Comparison of ENCODE assay signal across 28 mouse cellular contexts in genomic region chr15:80674700-80675099, GRCm38 (mm10). TPM values are rescaled to one million over a fixed set of nuclear protein-coding genes. Genes with fewer than 3 reads are reported as not detected.
DNase-seq lines count a peak whose midpoint lies in the region; ATAC-seq and TF ChIP-seq lines count a peak whose summit lies in the region.
"Had no signal": no experiment of that assay in that cellular context is flagged by ENCODE, and none has a peak within 500 bp of the region (broad histone marks: within the 10 kb centered on the region; RNA-seq: fewer than 3 reads in every experiment).

No protein-coding gene starts in this region.

- no peak overlapping the region for H3K9ac ChIP-seq in liver, adult 2 months (ENCODE audit: low read depth, low read length)
- no peak overlapping the region for H3K9ac ChIP-seq in liver, embryonic 12.5 days
- H3K9ac ChIP-seq in intestine, embryonic 14.5 days (ENCODE audit: low read length) = no peak overlapping the region
- H3K9ac ChIP-seq in intestine, postnatal 0 days (ENCODE audit: low read depth, low read length) = 0 out of 2 replicates have a peak overlapping the region, but pooled peaks have one; percentile 22
- H3K9ac ChIP-seq in stomach, embryonic 16.5 days (ENCODE audit: low read length) = no peak overlapping the region
- H3K9ac ChIP-seq: embryonic facial prominence, embryonic 12.5 days; heart, embryonic 15.5 days; hindbrain, embryonic 13.5 days; limb, embryonic 12.5 days; midbrain, embryonic 13.5 days; neural tube, embryonic 13.5 days had no signal

- DNase-seq in liver, adult 2 months (ENCODE audit: extremely low read depth, low read depth, low spot score) = peak; percentile 55
- DNase-seq in intestine, embryonic 14.5 days (ENCODE audit: low spot score) = peak; percentile 56
- DNase-seq in adrenal gland, adult 18-20 months (ENCODE audit: low spot score in 2 of 2) = no peak
- no peak for DNase-seq in right cerebral cortex, adult 18-20 months
- DNase-seq: adrenal gland, postnatal 10 days; cerebellum, adult 8-10 months; cerebellum, postnatal 36 days; gastrocnemius, postnatal 25 days; heart, adult 11 months; kidney, adult 8-10 months; lung, adult 18-20 months; thymus, adult 2 months; thymus, postnatal 36 days had no signal

- H3K9me3 ChIP-seq in liver, embryonic 12.5 days (replicated peaks) = no peaks in the 10 kb centered on the region
- H3K9me3 ChIP-seq in intestine, embryonic 14.5 days (ENCODE audit: control insufficient read depth, low read length) = no peaks in the 10 kb centered on the region
- H3K9me3 ChIP-seq in intestine, postnatal 0 days (ENCODE audit: control insufficient read depth) = no peaks in the 10 kb centered on the region
- no peaks in the 10 kb centered on the region for H3K9me3 ChIP-seq in stomach, embryonic 16.5 days (replicated peaks; ENCODE audit: control insufficient read depth, low read length)
- H3K9me3 ChIP-seq: embryonic facial prominence, embryonic 12.5 days; heart, embryonic 10.5 days; heart, embryonic 15.5 days; hindbrain, embryonic 13.5 days; limb, embryonic 12.5 days; midbrain, embryonic 13.5 days; neural tube, embryonic 13.5 days had no signal

- no peaks in the 10 kb centered on the region for H3K79me2 ChIP-seq in liver, adult 2 months (ENCODE audit: control insufficient read depth, insufficient read depth, low read length)

- H3K4me1 ChIP-seq in liver, adult 2 months (ENCODE audit: control insufficient read depth, insufficient read depth, low read length) = peaks cover 14% of the 10 kb centered on the region
- H3K4me1 ChIP-seq in liver, embryonic 12.5 days = peaks cover 10% of the 10 kb centered on the region
- H3K4me1 ChIP-seq in intestine, embryonic 14.5 days (replicated peaks; ENCODE audit: control insufficient read depth, insufficient read depth, low read length) = peaks cover 10% of the 10 kb centered on the region
- H3K4me1 ChIP-seq in intestine, postnatal 0 days (replicated peaks; ENCODE audit: control insufficient read depth, insufficient read depth, low read length) = peaks cover 12% of the 10 kb centered on the region
- peaks cover 23% of the 10 kb centered on the region for H3K4me1 ChIP-seq in stomach, embryonic 16.5 days (ENCODE audit: control insufficient read depth, insufficient read depth, low read length)

- no peaks in the 10 kb centered on the region for H3K36me3 ChIP-seq in liver, adult 2 months (ENCODE audit: control insufficient read depth, insufficient read depth, low read length)
- no peaks in the 10 kb centered on the region for H3K36me3 ChIP-seq in liver, embryonic 12.5 days
- no peaks in the 10 kb centered on the region for H3K36me3 ChIP-seq in intestine, embryonic 14.5 days (ENCODE audit: control insufficient read depth, insufficient read depth, low read length)
- H3K36me3 ChIP-seq in intestine, postnatal 0 days (ENCODE audit: control insufficient read depth, insufficient read depth) = no peaks in the 10 kb centered on the region
- H3K36me3 ChIP-seq in stomach, embryonic 16.5 days (ENCODE audit: control insufficient read depth, insufficient read depth, low read length) = no peaks in the 10 kb centered on the region
- H3K36me3 ChIP-seq: embryonic facial prominence, embryonic 12.5 days; G1E; heart, embryonic 10.5 days; heart, embryonic 15.5 days; hindbrain, embryonic 13.5 days; limb, embryonic 12.5 days; midbrain, embryonic 13.5 days; neural tube, embryonic 13.5 days had no signal

- H3K4me2 ChIP-seq in liver, embryonic 12.5 days = no peak overlapping the region
- no peak overlapping the region for H3K4me2 ChIP-seq in intestine, embryonic 14.5 days (ENCODE audit: low read length)
- peak overlapping the region; percentile 79 for H3K4me2 ChIP-seq in intestine, postnatal 0 days (replicated peaks; ENCODE audit: low read depth)
- peak overlapping the region; percentile 70; the same call in 1 of the 2 replicates for H3K4me2 ChIP-seq in stomach, embryonic 16.5 days (ENCODE audit: low read depth, low read length)
- H3K4me2 ChIP-seq: embryonic facial prominence, embryonic 12.5 days; heart, embryonic 15.5 days; hindbrain, embryonic 13.5 days; limb, embryonic 12.5 days; midbrain, embryonic 13.5 days; neural tube, embryonic 13.5 days had no signal

- 27% methylated on average over 6 of the region's 6 CpGs for WGBS in liver, adult 2 months
- WGBS in liver, embryonic 12.5 days (ENCODE audit: insufficient replicate concordance) = 59% methylated on average over 6 of the region's 6 CpGs
- 62% methylated on average over 6 of the region's 6 CpGs for WGBS in intestine, embryonic 14.5 days
- WGBS in intestine, postnatal 0 days = 40% methylated on average over 6 of the region's 6 CpGs
- WGBS in stomach, embryonic 16.5 days = 57% methylated on average over 6 of the region's 6 CpGs

- ATAC-seq in liver, embryonic 12.5 days = no peak
- ATAC-seq in intestine, embryonic 14.5 days (replicated peaks; ENCODE audit: low FRiP score, low TSS enrichment, low read depth) = 0 out of 2 replicates have a peak, but pooled peaks have one; percentile 36
- ATAC-seq in intestine, postnatal 0 days = peak; percentile 85
- peak; percentile 65; the same call in 1 of the 2 replicates for ATAC-seq in stomach, embryonic 16.5 days (ENCODE audit: insufficient read depth, low FRiP score)
- ATAC-seq: forebrain, embryonic 14.5 days; lung, postnatal 0 days; midbrain, embryonic 13.5 days had no signal

- H3K27me3 ChIP-seq in liver, adult 2 months (ENCODE audit: control insufficient read depth, insufficient read depth, low read length) = no peaks in the 10 kb centered on the region; the same call in 1 of the 2 replicates
- peaks cover 93% of the 10 kb centered on the region for H3K27me3 ChIP-seq in liver, embryonic 12.5 days (replicated peaks)
- peaks cover 26% of the 10 kb centered on the region for H3K27me3 ChIP-seq in intestine, embryonic 14.5 days (replicated peaks; ENCODE audit: control insufficient read depth, insufficient read depth, low read length)
- no peaks in the 10 kb centered on the region for H3K27me3 ChIP-seq in intestine, postnatal 0 days (replicated peaks; ENCODE audit: control insufficient read depth, insufficient read depth, low read length)
- peaks cover 7% of the 10 kb centered on the region; the same call in 1 of the 2 replicates for H3K27me3 ChIP-seq in stomach, embryonic 16.5 days (ENCODE audit: control insufficient read depth, insufficient read depth, low read length)

- no peak for TF ChIP-seq CTCF in liver, adult 2 months (IDR thresholded peaks at IDR 0.05; ENCODE audit: low read depth, low read length)
- no peak for TF ChIP-seq CTCF in intestine, postnatal 0 days (IDR thresholded peaks at IDR 0.05; ENCODE audit: low read depth)

- H3K4me3 ChIP-seq in liver, adult 2 months (ENCODE audit: insufficient read depth, low read depth, low read length) = no peak overlapping the region
- H3K4me3 ChIP-seq in liver, embryonic 12.5 days = no peak overlapping the region
- no peak overlapping the region for H3K4me3 ChIP-seq in intestine, embryonic 14.5 days (ENCODE audit: low read depth, low read length)
- H3K4me3 ChIP-seq in intestine, postnatal 0 days (ENCODE audit: low read depth, low read length) = no peak overlapping the region
- peak overlapping the region; percentile 20 for H3K4me3 ChIP-seq in stomach, embryonic 16.5 days (replicated peaks; ENCODE audit: low read length)
- H3K4me3 ChIP-seq: embryonic facial prominence, embryonic 12.5 days; heart, embryonic 10.5 days; heart, embryonic 15.5 days; hindbrain, embryonic 13.5 days; limb, embryonic 12.5 days; midbrain, embryonic 13.5 days; neural tube, embryonic 13.5 days had no signal

- no peak overlapping the region for H3K27ac ChIP-seq in liver, adult 2 months (replicated peaks; ENCODE audit: insufficient read depth, low read depth, low read length)
- no peak overlapping the region for H3K27ac ChIP-seq in liver, embryonic 12.5 days
- H3K27ac ChIP-seq in intestine, embryonic 14.5 days (ENCODE audit: low read depth) = no peak overlapping the region
- peak overlapping the region; percentile 74 for H3K27ac ChIP-seq in intestine, postnatal 0 days (ENCODE audit: low read depth, low read length)
- H3K27ac ChIP-seq in stomach, embryonic 16.5 days (ENCODE audit: low read length) = peak overlapping the region; percentile 78
- H3K27ac ChIP-seq: embryonic facial prominence, embryonic 12.5 days; heart, embryonic 10.5 days; heart, embryonic 15.5 days; hindbrain, embryonic 13.5 days; limb, embryonic 12.5 days; macrophage; midbrain, embryonic 13.5 days; neural tube, embryonic 13.5 days had no signal

- no peak for TF ChIP-seq POLR2A in liver, adult 2 months (IDR thresholded peaks at IDR 0.05; ENCODE audit: extremely low read depth, insufficient read depth, low read length)

RNA-seq across cellular contexts. Expression of gene Fam83f, which starts 3.1 kb away (rescaled TPM):
- total RNA-seq in liver, adult 2 months (2014; rRNA removed) = 0.28 and 0.67 TPM in 2 replicates
- 1.0 and 1.6 TPM in 2 replicates for polyA plus RNA-seq in liver, adult 2 months (2012; rRNA removed)
- polyA plus RNA-seq in liver, embryonic 12.5 days (2016; fragmentation: Nextera tagmentation; extraction: Ambion mirVana) = 0.41 and 0.42 TPM in 2 replicates
- 6.3 and 6.6 TPM in 2 replicates for polyA plus RNA-seq in intestine, embryonic 14.5 days (2014; fragmentation: Nextera tagmentation; extraction: Ambion mirVana)
- polyA plus RNA-seq in intestine, postnatal 0 days (2015; fragmentation: Nextera tagmentation; extraction: Ambion mirVana) = 19.0 and 24.4 TPM in 2 replicates
- polyA plus RNA-seq in stomach, embryonic 16.5 days (2015; fragmentation: Nextera tagmentation; extraction: Ambion mirVana) = 22.0 and 22.4 TPM in 2 replicates
- total RNA-seq in adrenal gland, adult 18-20 months (2021) = under 1 TPM in 1 of 2 experiments, not detected in 1; 0.42 TPM
- total RNA-seq: megakaryocyte-erythroid progenitor cell, adult 5-6 weeks had no signal
- polyA plus RNA-seq: forebrain, embryonic 14.5 days; G1E had no signal

RNA-seq across cellular contexts. Expression of gene Tnrc6b, which starts 36.4 kb away (rescaled TPM):
- 18.2 and 19.7 TPM in 2 replicates for total RNA-seq in liver, adult 2 months (2014; rRNA removed)
- 6.1 and 7.3 TPM in 2 replicates for polyA plus RNA-seq in liver, adult 2 months (2012; rRNA removed)
- polyA plus RNA-seq in liver, embryonic 12.5 days (2016; fragmentation: Nextera tagmentation; extraction: Ambion mirVana) = 32.2 and 33.0 TPM in 2 replicates
- 16.3 and 19.2 TPM in 2 replicates for polyA plus RNA-seq in intestine, embryonic 14.5 days (2014; fragmentation: Nextera tagmentation; extraction: Ambion mirVana)
- polyA plus RNA-seq in intestine, postnatal 0 days (2015; fragmentation: Nextera tagmentation; extraction: Ambion mirVana) = 6.5 and 8.9 TPM in 2 replicates
- polyA plus RNA-seq in stomach, embryonic 16.5 days (2015; fragmentation: Nextera tagmentation; extraction: Ambion mirVana) = 28.3 and 29.9 TPM in 2 replicates
- 10 to 100 TPM; 30.8 to 36.8 TPM for total RNA-seq in adrenal gland, adult 18-20 months (2021)

Comparison
In these comparisons a context has a peak if more than half of its experiments do, and no peak if none do; other contexts are left out.
1. H3K27ac ChIP-seq: peak in intestine, postnatal 0 days (single experiment) and stomach, embryonic 16.5 days (single experiment); none in liver, adult 2 months (single experiment), liver, embryonic 12.5 days (single experiment) and intestine, embryonic 14.5 days (single experiment).
2. H3K4me2 ChIP-seq: peak in intestine, postnatal 0 days (single experiment) and stomach, embryonic 16.5 days (single experiment); none in liver, embryonic 12.5 days (single experiment) and intestine, embryonic 14.5 days (single experiment).
3. DNase-seq: peak in liver, adult 2 months (single experiment) and intestine, embryonic 14.5 days (single experiment); none in adrenal gland, adult 18-20 months (0 of 2) and right cerebral cortex, adult 18-20 months (single experiment).